Mouse (Mus musculus): ENCODE results near the gene Eddm3b. TPM values are rescaled to one million over a fixed set of nuclear protein-coding genes. Genes with fewer than 3 reads are reported as not detected.

Gene Eddm3b
- total and polyA plus RNA-seq, 2 experiments from 2014 or later = 0.11 TPM; not detected in 1

DNA sequence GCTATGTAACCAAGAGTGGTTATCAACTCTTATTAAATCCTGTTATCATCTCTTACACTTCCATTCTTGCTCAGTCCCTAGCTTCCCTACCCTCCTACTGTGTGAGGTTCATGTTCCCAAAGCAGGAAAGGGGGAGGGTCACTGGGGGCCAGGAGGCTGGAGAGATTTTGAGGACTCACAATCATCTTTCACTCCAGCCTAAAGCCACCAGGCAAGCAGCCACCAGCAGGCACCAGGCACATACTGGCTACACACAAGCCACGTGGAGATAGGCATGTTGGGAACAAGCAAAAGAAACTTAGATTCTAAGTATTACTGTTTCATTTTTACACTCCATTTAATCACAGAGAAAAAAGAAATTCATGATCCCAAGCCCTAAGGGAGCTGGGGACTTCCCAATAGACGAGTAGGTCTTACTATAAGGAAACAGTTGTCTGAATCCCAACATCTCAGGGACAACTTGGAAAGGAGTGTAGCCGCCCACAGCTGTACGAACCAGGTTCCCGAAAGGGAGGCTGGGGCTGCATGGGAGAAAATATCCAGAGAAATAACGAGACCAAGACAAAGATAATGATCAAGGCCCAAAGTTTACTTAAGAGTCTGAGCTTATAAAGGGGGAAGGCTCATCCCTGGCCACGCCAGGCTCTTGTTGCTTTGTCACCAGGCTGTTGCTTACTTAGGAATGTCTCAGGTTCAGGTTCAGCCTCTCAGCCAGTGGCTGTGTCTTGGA is 17.0 kb downstream of the Eddm3b start:
- Histone ChIP-seq H3K9me3 (ENCODE audit: low read length) (no peaks in the 10 kb centered on the region), H3K9ac (replicated peaks; ENCODE audit: low read length, poor library complexity, severe bottlenecking) (no peak overlapping the region), H3K27me3 (ENCODE audit: insufficient read depth, low read length) (no peaks in the 10 kb centered on the region), H3K4me1 (ENCODE audit: insufficient read depth, low read length) (no peaks in the 10 kb centered on the region), H3K4me2 (ENCODE audit: low read depth, low read length, poor library complexity, severe bottlenecking) (no peak overlapping the region), H3K4me3 (ENCODE audit: low read depth, low read length) (no peak overlapping the region), H3K36me3 (ENCODE audit: insufficient read depth, low read length) (no peaks in the 10 kb centered on the region), H3K27ac (ENCODE audit: low read depth, low read length) (no peak overlapping the region)
- no peak for TF ChIP-seq CTCF (IDR thresholded peaks at IDR 0.05)
- ATAC-seq (ENCODE audit: low FRiP score) (no peak), DNase-seq (ENCODE audit: low spot score) (no peak)
- 78% methylated on average over 7 of the region's 7 CpGs for WGBS

DNA sequence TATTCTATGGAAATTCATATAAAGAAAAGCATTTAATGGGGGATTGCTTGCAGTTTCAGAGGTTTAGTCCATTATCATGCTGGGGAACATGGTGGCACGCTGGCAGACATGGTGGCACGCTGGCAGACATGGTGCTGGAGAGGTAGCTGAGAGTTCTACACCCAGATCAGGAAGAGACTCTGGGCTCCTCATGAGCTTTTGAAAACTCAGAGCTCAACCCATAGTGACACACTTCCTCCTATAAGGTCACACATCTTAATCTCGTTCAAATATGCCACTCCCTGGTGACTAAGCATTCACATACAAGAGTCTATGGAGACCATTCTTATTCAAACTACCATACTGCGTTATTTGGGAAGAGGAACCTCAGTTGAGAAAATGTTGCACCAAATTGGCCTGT is 18.1 kb downstream of the Eddm3b start:
- Histone ChIP-seq H3K4me1 (ENCODE audit: insufficient read depth, low read length) (no peaks in the 10 kb centered on the region), H3K4me3 (ENCODE audit: low read depth, low read length) (no peak overlapping the region), H3K27me3 (ENCODE audit: insufficient read depth, low read length) (no peaks in the 10 kb centered on the region), H3K36me3 (ENCODE audit: insufficient read depth, low read length) (no peaks in the 10 kb centered on the region), H3K27ac (ENCODE audit: low read depth, low read length) (no peak overlapping the region), H3K4me2 (ENCODE audit: low read depth, low read length, poor library complexity, severe bottlenecking) (no peak overlapping the region), H3K9me3 (ENCODE audit: low read length) (no peaks in the 10 kb centered on the region), H3K9ac (replicated peaks; ENCODE audit: low read length, poor library complexity, severe bottlenecking) (no peak overlapping the region)
- 87% methylated on average over 4 of the region's 4 CpGs for WGBS
- ATAC-seq (ENCODE audit: low FRiP score) (no peak), DNase-seq (ENCODE audit: low spot score) (no peak)
- no peak for TF ChIP-seq CTCF (IDR thresholded peaks at IDR 0.05)

DNA sequence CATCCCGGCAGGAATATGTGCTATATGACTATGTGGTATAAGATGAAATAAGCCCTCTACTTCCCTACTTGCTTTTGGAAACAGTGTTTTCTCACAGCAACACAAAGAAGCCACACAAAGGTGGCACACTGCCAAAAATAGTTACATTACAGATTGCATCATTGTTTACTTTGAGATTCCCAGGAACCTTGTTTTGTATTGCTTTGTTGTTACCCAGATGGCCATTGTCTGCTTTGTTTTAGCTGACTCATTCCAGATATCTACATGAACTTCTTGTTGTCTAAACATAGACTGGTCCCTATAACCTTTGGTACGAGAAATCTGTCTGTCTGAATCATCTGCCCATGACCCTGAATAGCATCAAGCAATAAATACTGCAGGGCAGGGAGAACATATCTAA is 26.1 kb downstream of the Eddm3b start:
- H3K4me2 ChIP-seq (ENCODE audit: low read depth, low read length, poor library complexity, severe bottlenecking) = no peak overlapping the region
- H3K4me1 ChIP-seq (ENCODE audit: insufficient read depth, low read length) = no peaks in the 10 kb centered on the region
- H3K36me3 ChIP-seq (ENCODE audit: insufficient read depth, low read length) = no peaks in the 10 kb centered on the region
- H3K4me3 ChIP-seq (ENCODE audit: low read depth, low read length) = no peak overlapping the region
- no peak for ATAC-seq (ENCODE audit: low FRiP score)
- WGBS = 85% methylated on average over 2 of the region's 2 CpGs
- H3K27ac ChIP-seq (ENCODE audit: low read depth, low read length) = no peak overlapping the region
- H3K9me3 ChIP-seq (ENCODE audit: low read length) = no peaks in the 10 kb centered on the region
- no peak for DNase-seq (ENCODE audit: low spot score)
- H3K9ac ChIP-seq (replicated peaks; ENCODE audit: low read length, poor library complexity, severe bottlenecking) = no peak overlapping the region
- TF ChIP-seq CTCF (IDR thresholded peaks at IDR 0.05) = no peak
- H3K27me3 ChIP-seq (ENCODE audit: insufficient read depth, low read length) = no peaks in the 10 kb centered on the region

DNA sequence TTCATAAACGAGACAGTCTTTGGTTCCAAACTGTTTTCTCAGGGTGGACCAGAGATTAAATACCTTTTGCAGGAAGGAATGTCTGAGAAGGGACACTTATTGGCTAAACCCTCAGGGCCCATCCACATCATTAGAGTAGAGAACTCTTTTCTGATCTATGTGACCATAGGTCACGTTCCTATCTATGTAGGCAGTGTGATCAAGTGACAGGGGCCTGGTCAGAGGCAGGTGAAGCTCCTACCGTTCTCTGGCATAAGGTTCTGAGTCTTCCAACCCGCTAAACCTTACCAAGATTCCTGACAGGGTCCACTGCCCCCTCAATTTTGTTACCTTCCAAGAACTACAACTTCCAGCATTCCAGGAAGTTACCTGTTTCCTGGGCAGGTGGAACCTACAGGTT is 27.9 kb downstream of the Eddm3b start:
- Histone ChIP-seq H3K4me2 (ENCODE audit: low read depth, low read length, poor library complexity, severe bottlenecking) (no peak overlapping the region), H3K9me3 (ENCODE audit: low read length) (no peaks in the 10 kb centered on the region), H3K27me3 (ENCODE audit: insufficient read depth, low read length) (no peaks in the 10 kb centered on the region), H3K36me3 (ENCODE audit: insufficient read depth, low read length) (no peaks in the 10 kb centered on the region), H3K27ac (ENCODE audit: low read depth, low read length) (no peak overlapping the region), H3K4me3 (ENCODE audit: low read depth, low read length) (no peak overlapping the region), H3K9ac (replicated peaks; ENCODE audit: low read length, poor library complexity, severe bottlenecking) (no peak overlapping the region), H3K4me1 (ENCODE audit: insufficient read depth, low read length) (no peaks in the 10 kb centered on the region)
- WGBS = 88% methylated on average over 4 of the region's 4 CpGs
- DNase-seq (ENCODE audit: low spot score) (no peak), ATAC-seq (ENCODE audit: low FRiP score) (no peak)
- TF ChIP-seq CTCF (IDR thresholded peaks at IDR 0.05) = no peak

DNA sequence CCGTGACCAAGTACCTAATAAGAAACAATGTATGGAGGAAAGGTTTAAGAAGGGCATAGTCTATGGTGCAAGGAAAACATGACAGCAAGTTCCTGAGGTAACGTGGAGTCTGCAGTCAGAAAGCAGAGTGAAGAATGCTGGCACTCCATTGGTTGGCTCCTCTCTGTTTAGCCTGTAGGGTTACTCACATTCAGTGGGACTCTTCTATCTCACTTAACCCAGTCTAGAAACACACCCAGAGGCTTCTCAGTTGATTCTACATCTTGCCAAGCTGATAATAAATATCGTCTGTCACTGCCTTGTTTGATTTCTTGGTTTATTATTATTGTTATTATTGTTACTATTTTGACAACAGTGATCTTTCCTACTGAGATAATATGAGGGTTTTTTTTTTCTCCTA is 28.3 kb downstream of the Eddm3b start:
- Histone ChIP-seq H3K36me3 (ENCODE audit: insufficient read depth, low read length) (no peaks in the 10 kb centered on the region), H3K4me1 (ENCODE audit: insufficient read depth, low read length) (no peaks in the 10 kb centered on the region), H3K4me2 (ENCODE audit: low read depth, low read length, poor library complexity, severe bottlenecking) (no peak overlapping the region), H3K9me3 (ENCODE audit: low read length) (no peaks in the 10 kb centered on the region), H3K27ac (ENCODE audit: low read depth, low read length) (no peak overlapping the region), H3K9ac (replicated peaks; ENCODE audit: low read length, poor library complexity, severe bottlenecking) (no peak overlapping the region), H3K4me3 (ENCODE audit: low read depth, low read length) (no peak overlapping the region), H3K27me3 (ENCODE audit: insufficient read depth, low read length) (no peaks in the 10 kb centered on the region)
- ATAC-seq (ENCODE audit: low FRiP score) (no peak), DNase-seq (ENCODE audit: low spot score) (no peak)
- TF ChIP-seq CTCF (IDR thresholded peaks at IDR 0.05) = no peak
- WGBS = 88% methylated on average over 3 of the region's 3 CpGs

DNA sequence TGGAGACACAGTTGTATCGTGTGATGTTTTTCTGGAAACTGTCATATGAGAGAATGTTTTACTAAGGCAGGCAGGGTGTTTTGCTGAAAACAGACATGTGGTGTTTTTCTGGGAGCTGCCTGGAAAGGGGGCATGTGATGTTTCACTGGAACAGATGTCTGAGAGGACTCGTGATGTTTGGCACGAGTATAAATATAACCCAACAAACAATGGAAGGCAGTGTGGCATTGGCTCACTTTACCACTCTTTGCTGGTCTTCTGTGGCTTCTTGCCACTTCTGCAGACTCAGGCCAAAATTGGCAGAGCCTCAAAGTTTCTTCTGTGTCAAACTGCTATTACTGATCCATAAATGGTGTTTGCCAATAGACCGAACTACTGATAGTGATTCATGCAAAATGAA is 29.1 kb downstream of the Eddm3b start:
- TF ChIP-seq CTCF (IDR thresholded peaks at IDR 0.05) = no peak
- H3K27me3 ChIP-seq (ENCODE audit: insufficient read depth, low read length) = no peaks in the 10 kb centered on the region
- no peaks in the 10 kb centered on the region for H3K36me3 ChIP-seq (ENCODE audit: insufficient read depth, low read length)
- WGBS = 80% methylated on average over 4 of the region's 4 CpGs
- H3K4me3 ChIP-seq (ENCODE audit: low read depth, low read length) = no peak overlapping the region
- H3K9me3 ChIP-seq (ENCODE audit: low read length) = no peaks in the 10 kb centered on the region
- H3K4me1 ChIP-seq (ENCODE audit: insufficient read depth, low read length) = no peaks in the 10 kb centered on the region
- no peak overlapping the region for H3K4me2 ChIP-seq (ENCODE audit: low read depth, low read length, poor library complexity, severe bottlenecking)
- no peak for ATAC-seq (ENCODE audit: low FRiP score)
- DNase-seq (ENCODE audit: low spot score) = peak; percentile 28
- H3K27ac ChIP-seq (ENCODE audit: low read depth, low read length) = no peak overlapping the region
- no peak overlapping the region for H3K9ac ChIP-seq (replicated peaks; ENCODE audit: low read length, poor library complexity, severe bottlenecking)

Measured in midbrain, postnatal 0 days (tissue).